Mouse (Mus musculus): ENCODE results near the gene Dnah6. TPM values are rescaled to one million over a fixed set of nuclear protein-coding genes. Genes with fewer than 3 reads are reported as not detected.

The Dnah6 gene
- polyA plus RNA-seq, 1 experiment = 0.70 TPM

- H3K27ac ChIP-seq (ENCODE audit: control insufficient read depth, insufficient read depth, low read depth, low read length, poor library complexity) = no peak overlapping the region
- WGBS = 59% methylated on average over 4 of the region's 4 CpGs
- peaks cover 3% of the 10 kb centered on the region for H3K4me1 ChIP-seq (ENCODE audit: control insufficient read depth, insufficient read depth, low read length)
- TF ChIP-seq POLR2A (IDR thresholded peaks at IDR 0.05; ENCODE audit: borderline replicate concordance, control insufficient read depth, low read depth, low read length) (no peak), CTCF (IDR thresholded peaks at IDR 0.05; ENCODE audit: control insufficient read depth, insufficient read depth, low read length) (no peak)
- no peak overlapping the region for H3K4me3 ChIP-seq (replicated peaks; ENCODE audit: control insufficient read depth, low read depth, low read length)
Observed at GRCm38 (mm10) chr6:73253584-73253983, 32.1 kb upstream of the Dnah6 start.

- Histone ChIP-seq H3K4me1 (ENCODE audit: control insufficient read depth, insufficient read depth, low read length) (peaks cover 3% of the 10 kb centered on the region), H3K27ac (ENCODE audit: control insufficient read depth, insufficient read depth, low read depth, low read length, poor library complexity) (no peak overlapping the region), H3K4me3 (replicated peaks; ENCODE audit: control insufficient read depth, low read depth, low read length) (no peak overlapping the region)
- no peak for TF ChIP-seq CTCF (IDR thresholded peaks at IDR 0.05; ENCODE audit: control insufficient read depth, insufficient read depth, low read length)
- TF ChIP-seq POLR2A (IDR thresholded peaks at IDR 0.05; ENCODE audit: borderline replicate concordance, control insufficient read depth, low read depth, low read length) = no peak
- 64% methylated on average over 2 of the region's 2 CpGs for WGBS
Observed at GRCm38 (mm10) chr6:73253006-73253405, 31.6 kb upstream of the Dnah6 start.

GRCm38 (mm10) chr6:73252396-73252795, 30.9 kb upstream of the Dnah6 start:
- H3K4me3 ChIP-seq (replicated peaks; ENCODE audit: control insufficient read depth, low read depth, low read length) = no peak overlapping the region
- TF ChIP-seq POLR2A (IDR thresholded peaks at IDR 0.05; ENCODE audit: borderline replicate concordance, control insufficient read depth, low read depth, low read length) = no peak
- no peak for TF ChIP-seq CTCF (IDR thresholded peaks at IDR 0.05; ENCODE audit: control insufficient read depth, insufficient read depth, low read length)
- H3K4me1 ChIP-seq (ENCODE audit: control insufficient read depth, insufficient read depth, low read length) = peaks cover 3% of the 10 kb centered on the region
- H3K27ac ChIP-seq (ENCODE audit: control insufficient read depth, insufficient read depth, low read depth, low read length, poor library complexity) = no peak overlapping the region

- no peak overlapping the region for H3K27ac ChIP-seq (ENCODE audit: control insufficient read depth, insufficient read depth, low read depth, low read length, poor library complexity)
- H3K4me3 ChIP-seq (replicated peaks; ENCODE audit: control insufficient read depth, low read depth, low read length) = no peak overlapping the region
- TF ChIP-seq POLR2A (IDR thresholded peaks at IDR 0.05; ENCODE audit: borderline replicate concordance, control insufficient read depth, low read depth, low read length) (no peak), CTCF (IDR thresholded peaks at IDR 0.05; ENCODE audit: control insufficient read depth, insufficient read depth, low read length) (no peak)
- WGBS = 93% methylated on average over 11 of the region's 11 CpGs
- peaks cover 3% of the 10 kb centered on the region for H3K4me1 ChIP-seq (ENCODE audit: control insufficient read depth, insufficient read depth, low read length)
Observed at GRCm38 (mm10) chr6:73251336-73251735, 29.9 kb upstream of the Dnah6 start.

GRCm38 (mm10) chr6:73249851-73250250, 28.4 kb upstream of the Dnah6 start:
- WGBS = 67% methylated on average over 4 of the region's 4 CpGs
- H3K4me3 ChIP-seq (replicated peaks; ENCODE audit: control insufficient read depth, low read depth, low read length) = no peak overlapping the region
- H3K27ac ChIP-seq (ENCODE audit: control insufficient read depth, insufficient read depth, low read depth, low read length, poor library complexity) = no peak overlapping the region
- H3K4me1 ChIP-seq (ENCODE audit: control insufficient read depth, insufficient read depth, low read length) = peaks cover 3% of the 10 kb centered on the region
- TF ChIP-seq CTCF (IDR thresholded peaks at IDR 0.05; ENCODE audit: control insufficient read depth, insufficient read depth, low read length) (no peak), POLR2A (IDR thresholded peaks at IDR 0.05; ENCODE audit: borderline replicate concordance, control insufficient read depth, low read depth, low read length) (no peak)

GRCm38 (mm10) chr6:73249049-73249422, 27.6 kb upstream of the Dnah6 start:
- H3K4me1 ChIP-seq (ENCODE audit: control insufficient read depth, insufficient read depth, low read length) = no peaks in the 10 kb centered on the region; the same call in 1 of the 2 replicates
- WGBS = 2% methylated on average over 12 of the region's 12 CpGs
- H3K4me3 ChIP-seq (replicated peaks; ENCODE audit: control insufficient read depth, low read depth, low read length) = peak overlapping the region; percentile 77
- TF ChIP-seq CTCF (IDR thresholded peaks at IDR 0.05; ENCODE audit: control insufficient read depth, insufficient read depth, low read length) (no peak), POLR2A (IDR thresholded peaks at IDR 0.05; ENCODE audit: borderline replicate concordance, control insufficient read depth, low read depth, low read length) (no peak)
- H3K27ac ChIP-seq (ENCODE audit: control insufficient read depth, insufficient read depth, low read depth, low read length, poor library complexity) = no peak overlapping the region

GRCm38 (mm10) chr6:73248237-73249048, 27.0 kb upstream of the Dnah6 start, which contains the start of gene Suclg1:
Gene Suclg1, plus strand, starts transcription at chr6:73248382.
- Histone ChIP-seq H3K4me1 (ENCODE audit: control insufficient read depth, insufficient read depth, low read length) (no peaks in the 10 kb centered on the region; the same call in 1 of the 2 replicates), H3K4me3 (replicated peaks; ENCODE audit: control insufficient read depth, low read depth, low read length) (peak within 1 kb of the TSS; percentile 77), H3K27ac (ENCODE audit: control insufficient read depth, insufficient read depth, low read depth, low read length, poor library complexity) (peak within 1 kb of the TSS; percentile 62)
- TF ChIP-seq POLR2A (IDR thresholded peaks at IDR 0.05; ENCODE audit: borderline replicate concordance, control insufficient read depth, low read depth, low read length) = peak; percentile 65; the same call in 1 of the 2 replicates
- TF ChIP-seq CTCF (IDR thresholded peaks at IDR 0.05; ENCODE audit: control insufficient read depth, insufficient read depth, low read length) = no peak
- under 1% methylated on average over 58 of the region's 58 CpGs for WGBS

- H3K27ac ChIP-seq (ENCODE audit: control insufficient read depth, insufficient read depth, low read depth, low read length, poor library complexity) = no peak overlapping the region
Observed at GRCm38 (mm10) chr6:73247452-73247851, 26.0 kb upstream of the Dnah6 start.

More at GRCm38 (mm10) chr6:73247452-73247851, 26.0 kb upstream of the Dnah6 start:
- Histone ChIP-seq H3K4me1 (ENCODE audit: control insufficient read depth, insufficient read depth, low read length) (no peaks in the 10 kb centered on the region), H3K4me3 (replicated peaks; ENCODE audit: control insufficient read depth, low read depth, low read length) (no peak overlapping the region)
- 53% methylated on average over 4 of the region's 4 CpGs for WGBS
- no peak for TF ChIP-seq POLR2A (IDR thresholded peaks at IDR 0.05; ENCODE audit: borderline replicate concordance, control insufficient read depth, low read depth, low read length)
